Mouse (Mus musculus) layer of hippocampus, adult 9-10 months (tissue): ENCODE results near the gene Cadps.

Experiments
- DNase-seq: peaks from one replicate; pipeline ENCODE4 v3.0.0; 2022; ENCODE audit warnings: low spot score

Cadps gene

DNA sequence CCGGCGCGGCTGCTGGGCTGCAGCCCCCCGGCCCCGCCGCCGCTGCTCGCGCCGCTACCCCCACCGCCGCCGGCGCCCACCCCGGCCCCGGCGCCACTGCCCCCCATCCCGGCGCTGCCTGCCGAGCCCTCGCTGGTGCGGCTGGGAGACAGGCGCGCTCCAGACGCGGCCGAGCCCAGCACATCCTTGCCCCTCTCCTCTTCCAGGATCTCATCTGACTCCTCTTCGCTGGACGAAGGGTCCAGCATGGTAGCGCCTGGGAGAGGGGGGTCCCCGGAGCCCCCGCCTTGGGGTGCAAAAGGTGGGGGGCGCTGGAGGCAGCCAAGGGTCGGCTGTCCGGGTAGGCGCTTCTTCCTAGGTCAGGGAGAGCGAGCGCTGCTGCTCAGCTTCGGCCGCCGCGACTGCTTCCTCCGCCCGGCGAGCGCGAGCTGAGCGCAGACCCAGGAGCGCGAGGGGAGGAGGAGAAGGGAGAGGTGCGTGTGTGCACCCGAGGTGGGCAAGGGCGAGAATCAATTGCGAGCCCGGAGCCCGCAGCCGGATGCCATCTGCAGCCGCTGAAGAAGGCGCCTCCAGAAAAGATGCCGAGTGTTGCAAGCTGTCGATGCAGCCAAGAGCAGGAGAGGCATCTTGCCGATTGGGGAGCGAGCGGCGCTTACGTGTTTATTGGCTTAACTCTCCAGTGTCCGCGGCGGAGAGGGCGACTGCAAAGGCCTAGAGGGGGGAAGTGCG lies at the start of gene Cadps:
Cadps (minus strand) TSS at position 589 of the 729 bp plus-strand sequence.
- no peak for DNase-seq

DNA sequence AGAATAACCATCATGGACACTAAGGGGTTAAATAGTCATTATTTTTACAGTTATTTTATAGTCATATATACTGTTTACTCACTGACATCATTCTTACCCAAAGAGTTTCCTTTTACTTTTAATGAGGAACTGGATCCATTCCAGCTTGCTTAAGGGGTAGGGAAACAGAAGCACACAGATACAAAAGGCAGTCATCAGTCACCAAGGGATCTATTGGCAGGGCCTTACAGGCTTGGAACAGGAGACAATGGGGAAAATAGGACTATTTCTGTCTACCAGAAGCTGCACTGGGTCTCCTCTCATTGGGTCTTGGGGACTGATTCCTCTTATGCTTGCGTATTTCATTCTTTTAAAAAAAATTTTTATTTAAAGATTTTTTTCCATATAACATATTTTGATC lies 46.7 kb upstream of the Cadps start:
- DNase-seq, result no peak

DNA sequence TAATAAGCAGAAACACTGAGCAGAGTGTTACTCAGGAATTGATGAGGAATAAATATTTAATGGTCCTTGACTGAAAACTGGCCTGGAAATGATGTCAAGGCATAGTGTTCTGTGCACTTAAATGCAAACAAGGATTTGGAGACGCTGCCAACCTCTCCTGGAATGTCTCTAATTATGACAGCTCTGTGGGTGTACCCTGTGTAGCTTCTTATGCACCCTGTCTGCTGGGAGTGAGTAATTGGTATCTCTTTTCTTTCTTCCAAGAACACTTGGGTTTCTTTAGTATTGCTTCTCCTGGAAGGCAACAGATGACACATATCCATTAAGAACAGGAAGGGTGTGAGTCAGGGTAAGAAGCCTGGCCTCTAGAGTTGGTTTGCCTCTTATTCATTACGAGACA lies 42.4 kb upstream of the Cadps start:
- DNase-seq, result no peak

DNA sequence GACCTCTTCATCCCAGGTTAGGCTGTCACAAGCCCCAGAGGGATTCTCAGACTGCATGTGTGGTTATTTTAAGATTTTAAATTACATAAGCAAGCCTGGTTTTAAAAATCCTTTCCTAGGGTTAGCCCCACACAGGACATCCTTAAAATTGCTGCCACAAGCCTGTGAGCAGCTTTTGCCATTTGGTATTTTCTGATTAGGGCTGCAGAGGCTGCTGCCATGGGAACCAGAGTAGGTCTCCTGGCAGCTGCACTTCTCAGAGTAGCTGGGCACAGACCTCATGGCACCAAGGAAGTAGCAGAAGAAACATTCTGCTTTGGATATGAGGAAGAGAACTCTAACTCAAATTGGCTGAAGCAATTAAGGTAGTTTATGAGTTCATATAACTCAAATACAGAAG lies 21.0 kb upstream of the Cadps start:
- no peak for DNase-seq

DNA sequence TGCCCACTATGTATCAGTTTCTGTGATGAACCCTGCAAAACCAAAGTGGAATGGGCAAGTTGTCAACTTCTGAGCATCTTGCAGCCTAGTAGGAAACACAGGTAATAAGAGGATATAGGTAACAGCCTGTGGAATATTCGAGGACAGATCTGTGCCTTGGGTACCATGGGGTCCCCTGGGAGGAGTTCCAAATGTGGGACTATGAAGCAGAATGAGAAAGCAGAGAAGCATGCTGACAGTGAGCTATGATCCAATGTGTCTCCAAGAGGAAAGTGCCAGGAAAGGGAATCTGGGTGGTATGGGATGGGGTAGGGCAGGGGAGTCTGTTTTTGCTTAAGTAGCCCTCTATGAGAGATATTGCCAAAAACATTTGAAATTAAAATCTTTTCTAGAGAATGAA lies 16.6 kb upstream of the Cadps start:
- no peak for DNase-seq

DNA sequence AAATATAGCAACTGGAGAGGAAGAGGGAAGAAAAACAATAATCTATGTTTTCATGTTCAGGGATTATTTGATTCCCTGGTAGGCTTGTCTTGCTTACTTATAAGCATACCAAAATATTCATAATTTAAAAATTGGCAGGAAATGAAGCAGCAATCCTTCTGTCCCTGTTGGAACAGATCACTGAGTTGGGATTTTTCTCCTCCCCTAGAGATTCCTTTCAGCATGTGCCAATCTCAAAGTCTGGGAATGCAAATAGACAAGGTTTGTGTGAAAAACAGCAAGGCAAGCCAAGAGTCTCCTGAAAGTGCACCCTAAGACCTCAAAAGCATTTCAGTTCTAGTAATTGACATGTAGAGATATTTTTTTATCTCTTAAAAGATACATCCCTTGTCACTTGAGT lies 16.1 kb upstream of the Cadps start:
- no peak for DNase-seq

DNA sequence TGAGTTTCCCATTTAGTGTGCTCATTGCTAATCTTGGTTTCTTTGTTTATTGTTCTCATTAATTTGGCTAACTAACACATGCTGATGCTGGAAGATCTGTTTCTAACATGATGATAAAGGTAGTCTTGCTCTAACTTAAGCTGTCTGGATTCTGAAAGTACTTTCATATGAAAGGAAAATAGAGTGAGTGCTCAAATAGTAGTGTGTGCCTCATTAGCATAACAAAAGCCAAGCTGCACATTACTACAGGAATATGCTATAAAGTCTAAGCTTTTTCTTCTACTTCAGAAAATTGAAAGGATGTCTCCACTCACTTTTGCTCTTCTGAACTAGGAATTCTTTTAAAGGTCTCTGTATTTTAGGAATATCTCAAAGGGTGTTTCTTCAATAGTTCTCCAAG lies 15.4 kb upstream of the Cadps start:
- DNase-seq, result no peak

DNA sequence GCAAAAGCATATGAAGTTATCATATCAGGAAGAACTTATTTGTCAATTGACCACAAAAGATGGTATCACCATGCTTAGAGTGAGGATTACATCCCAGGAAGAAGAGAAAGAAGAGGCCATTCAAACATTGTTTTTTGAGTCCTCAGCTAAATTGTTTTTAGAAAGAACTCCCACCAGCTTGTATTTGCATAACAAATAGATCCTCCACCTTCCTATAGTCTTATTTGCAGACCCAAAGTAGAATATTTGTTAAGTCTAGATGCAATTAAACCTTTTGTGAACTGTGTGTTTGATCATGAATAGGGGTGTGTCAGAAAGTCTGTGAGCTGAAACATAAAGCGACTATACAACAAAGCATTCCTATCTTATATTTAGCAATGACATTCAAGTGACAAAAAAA lies 15.0 kb upstream of the Cadps start:
- DNase-seq, result no peak

DNA sequence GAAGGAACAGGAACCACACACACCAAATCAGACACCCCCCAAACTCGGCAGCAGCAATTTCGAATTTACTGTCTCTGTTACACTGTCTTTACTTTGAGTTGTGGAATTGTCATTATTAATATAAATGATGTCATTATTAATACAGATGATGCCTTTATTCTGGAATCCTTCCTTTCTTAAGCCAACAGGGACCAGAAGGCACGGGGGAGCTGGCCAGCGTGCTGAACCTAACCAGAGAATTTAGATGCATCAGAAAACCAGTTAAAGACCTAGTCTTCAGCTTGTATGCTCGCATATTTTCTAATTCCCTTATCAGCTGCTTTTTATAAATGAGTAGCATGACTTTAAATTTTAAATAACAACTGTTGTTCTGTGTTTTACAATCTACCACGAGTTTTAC lies 902 bp upstream of the Cadps start:
- DNase-seq, result no peak

DNA sequence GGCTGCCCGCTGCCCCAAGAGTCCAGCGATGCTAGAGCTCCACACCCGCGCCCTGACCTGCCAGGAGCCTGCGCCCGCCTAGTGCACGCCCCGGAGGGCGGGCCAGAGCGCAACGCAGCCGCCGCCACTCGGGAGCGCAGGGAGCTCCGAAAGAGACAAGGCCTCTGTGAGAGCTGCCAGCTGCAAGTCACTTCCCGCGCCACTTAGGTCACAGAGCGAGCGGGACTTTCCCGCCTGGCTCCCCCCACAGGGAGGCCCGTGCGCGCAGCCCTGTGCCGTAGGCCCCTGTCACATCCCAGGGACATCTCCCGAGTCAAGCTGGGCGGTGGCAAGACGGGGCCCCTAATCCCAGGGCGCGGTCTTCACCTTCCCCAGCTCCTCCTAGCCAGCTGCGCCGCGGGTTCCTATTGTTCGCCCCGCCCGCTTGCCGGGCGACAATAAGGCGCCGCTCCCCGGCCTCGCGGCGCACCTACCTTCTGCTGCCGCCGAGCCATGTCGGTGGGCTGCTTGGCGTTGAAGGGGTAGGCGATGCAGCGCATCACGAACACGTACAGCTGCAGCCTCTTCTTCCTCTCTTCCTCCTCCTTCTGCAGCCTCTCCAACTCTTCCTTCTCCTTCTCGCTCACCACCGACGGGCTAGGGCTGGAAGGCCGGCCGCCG lies 918 bp downstream of the Cadps start:
- DNase-seq, result no peak

DNA sequence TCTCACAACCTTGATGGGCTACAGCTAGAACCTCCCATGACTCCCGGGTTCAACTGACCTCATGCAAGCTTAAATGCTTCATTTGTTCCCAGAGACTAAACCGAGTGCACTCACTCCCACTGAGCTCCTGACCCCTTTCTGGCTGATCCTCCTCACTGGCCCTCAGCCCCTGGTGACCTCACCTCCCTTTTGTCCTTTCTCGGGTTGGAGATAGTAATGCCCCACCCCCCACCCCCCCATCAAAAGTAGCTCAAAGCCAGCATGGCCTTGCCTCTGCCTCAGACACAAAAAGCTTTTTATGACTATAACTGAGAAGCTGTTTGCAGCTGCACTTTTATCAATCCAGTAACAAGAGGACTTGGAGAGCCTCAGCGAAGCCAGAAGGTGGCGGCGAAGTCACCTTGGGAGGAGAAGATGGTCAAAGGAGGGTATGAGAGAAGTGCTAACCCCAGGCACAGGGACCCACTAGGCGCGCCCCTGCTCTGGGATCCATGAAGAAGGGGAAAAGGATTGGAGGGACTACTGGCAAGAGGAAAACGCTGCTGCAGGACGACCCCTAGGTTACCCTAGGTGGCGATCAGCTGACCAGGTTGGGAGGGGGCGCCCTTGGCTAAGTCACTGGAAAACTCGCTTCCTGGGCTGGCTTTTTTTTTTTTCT lies 1.6 kb downstream of the Cadps start:
- DNase-seq, result no peak

DNA sequence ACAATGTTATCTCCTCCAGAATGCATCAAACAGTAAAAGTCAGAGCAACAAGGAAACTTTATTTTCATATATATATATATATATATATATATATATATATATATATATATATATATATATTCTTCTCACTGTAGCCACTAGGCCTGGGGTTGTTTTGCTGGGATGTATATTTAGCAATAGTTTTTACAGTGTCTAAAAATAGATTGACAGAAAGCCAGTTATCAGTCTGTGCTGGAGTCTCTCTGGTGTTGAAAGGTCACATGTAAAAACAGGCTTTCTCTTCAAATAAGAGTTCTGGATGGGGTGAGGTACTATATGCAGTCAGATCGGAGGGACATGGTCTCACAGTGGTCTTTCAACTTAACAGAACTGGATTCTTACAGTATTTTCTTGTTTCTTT lies 2.7 kb downstream of the Cadps start:
- DNase-seq, result no peak

DNA sequence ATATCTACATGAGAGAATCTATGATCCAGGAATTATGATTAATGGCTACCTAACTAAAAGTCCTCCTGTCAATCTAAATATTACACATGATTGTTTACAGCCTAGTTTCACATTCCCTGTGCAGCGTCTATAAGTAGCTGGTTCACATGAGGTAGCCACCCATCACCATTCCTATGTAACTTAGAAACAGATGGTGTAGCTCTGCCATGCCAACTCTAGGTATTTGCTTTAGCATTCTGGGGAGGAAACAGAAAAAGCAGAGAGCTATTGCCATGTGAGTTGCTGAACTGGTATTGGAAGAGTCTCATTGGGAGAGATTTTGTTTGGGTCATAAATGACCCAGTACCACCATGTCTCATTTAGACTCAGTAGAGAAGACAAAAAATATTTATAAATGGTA lies 4.4 kb downstream of the Cadps start:
- DNase-seq, result no peak

DNA sequence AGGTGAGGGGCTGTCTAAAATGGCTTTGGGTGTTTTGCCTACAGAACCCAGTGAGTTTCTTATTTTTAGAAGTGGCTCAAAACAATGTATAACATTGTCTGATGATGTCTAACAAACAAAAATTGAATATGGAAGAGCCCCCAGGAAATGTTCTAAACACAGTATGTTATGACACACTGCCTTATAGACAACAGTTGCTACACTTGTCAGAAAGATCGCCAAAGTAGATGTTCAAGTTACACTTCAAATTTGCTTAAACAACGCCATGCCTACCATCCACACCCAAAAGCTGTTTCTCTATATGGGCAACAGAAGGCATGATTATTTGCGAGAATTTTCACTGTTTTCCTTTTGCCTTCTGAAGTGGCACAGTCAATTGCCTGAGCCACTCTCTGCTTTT lies 10.8 kb downstream of the Cadps start:
- no peak for DNase-seq

DNA sequence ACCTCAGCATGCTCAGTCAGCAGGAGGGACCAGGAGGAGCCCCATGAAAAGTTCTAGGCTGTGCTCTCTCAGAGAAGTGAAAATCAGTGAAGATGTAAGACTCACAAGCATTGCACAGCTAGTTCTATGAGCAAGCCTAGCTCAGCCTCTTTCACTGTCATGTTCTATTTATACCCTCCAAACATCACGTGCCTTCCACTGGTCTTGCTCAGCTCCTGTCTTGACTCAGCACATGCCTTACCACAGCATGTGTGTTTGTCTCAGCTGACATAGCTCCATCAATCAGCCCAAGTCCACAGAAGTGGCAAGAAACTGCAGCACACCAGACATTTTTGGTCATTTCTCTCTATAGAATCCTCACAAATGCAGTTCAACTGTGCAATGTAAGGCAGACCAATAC lies 19.9 kb downstream of the Cadps start:
- no peak for DNase-seq

DNA sequence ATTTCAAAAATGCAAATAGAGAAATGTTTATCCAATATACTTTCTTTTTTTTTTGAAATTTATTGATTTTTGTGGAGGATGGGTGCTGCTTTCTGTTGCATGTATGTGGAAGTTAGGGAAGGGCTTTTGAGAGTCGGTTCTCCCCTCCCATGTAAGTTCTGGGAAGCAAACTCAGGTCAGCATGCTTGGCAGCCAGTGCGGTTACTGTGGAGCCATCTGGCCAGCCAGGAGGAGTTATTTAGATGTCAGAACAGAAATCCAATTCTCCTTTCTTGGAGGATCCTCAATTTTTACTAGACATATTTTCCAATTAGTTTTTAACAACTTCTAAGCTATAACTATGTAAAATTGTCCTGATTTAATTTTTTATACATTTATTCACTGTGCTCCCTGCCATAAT lies 21.8 kb downstream of the Cadps start:
- DNase-seq, result no peak

DNA sequence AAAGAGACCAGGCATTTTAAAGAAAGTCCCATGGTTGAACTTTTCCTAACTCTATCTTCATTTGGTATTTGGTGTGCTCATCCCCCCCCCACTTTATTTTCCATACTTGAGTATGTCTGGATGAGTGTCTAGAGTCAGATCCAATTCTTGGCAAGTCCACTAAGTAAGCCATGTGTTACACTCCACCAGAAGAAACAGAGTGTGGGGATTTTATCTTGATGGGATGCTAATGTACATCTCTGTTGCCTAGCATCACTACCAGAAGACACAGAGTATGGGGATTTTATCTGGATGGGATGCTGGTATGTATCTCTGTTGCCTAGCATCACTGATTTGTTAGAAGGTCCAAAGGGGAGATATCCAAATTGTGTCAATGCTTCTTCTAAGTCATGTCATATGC lies 24.0 kb downstream of the Cadps start:
- no peak for DNase-seq

DNA sequence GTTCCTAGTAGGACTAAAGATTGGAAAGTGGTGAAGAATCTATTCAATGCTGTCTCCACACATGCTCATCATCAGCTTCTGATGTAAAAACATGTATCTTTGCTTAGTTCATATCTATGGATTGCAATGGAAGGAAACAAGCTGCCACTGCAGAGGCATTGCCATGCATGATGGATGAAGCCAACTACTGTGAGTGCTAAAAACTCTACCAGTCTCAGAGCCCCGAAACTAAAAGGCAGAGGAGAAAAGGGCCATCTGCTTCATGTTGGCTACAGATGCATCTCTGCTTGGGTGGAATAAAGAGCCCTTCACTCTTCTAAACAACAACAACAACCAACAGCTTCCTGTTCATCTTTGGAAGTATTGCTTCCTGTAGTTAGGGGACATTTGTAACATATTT lies 38.6 kb downstream of the Cadps start:
- no peak for DNase-seq

DNA sequence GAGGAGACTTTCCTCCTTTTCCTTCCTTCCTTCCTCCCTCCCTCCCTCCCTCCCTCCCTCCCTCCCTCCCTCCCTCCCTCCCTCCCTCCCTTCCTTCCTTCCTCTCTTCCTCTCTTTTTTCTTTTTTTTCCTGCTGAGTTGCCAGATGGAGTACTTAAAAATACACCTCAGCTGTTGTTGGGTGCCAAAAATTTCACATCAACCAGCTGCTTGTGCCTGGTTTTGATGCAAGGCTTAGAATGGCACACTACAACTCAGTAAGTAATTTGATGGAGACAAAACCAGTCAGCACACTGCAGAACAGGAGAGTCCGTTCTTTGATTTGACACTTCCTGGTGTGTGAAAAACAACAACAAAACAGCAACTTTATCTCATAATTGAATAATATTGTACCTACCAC lies 42.9 kb downstream of the Cadps start:
- no peak for DNase-seq

DNA sequence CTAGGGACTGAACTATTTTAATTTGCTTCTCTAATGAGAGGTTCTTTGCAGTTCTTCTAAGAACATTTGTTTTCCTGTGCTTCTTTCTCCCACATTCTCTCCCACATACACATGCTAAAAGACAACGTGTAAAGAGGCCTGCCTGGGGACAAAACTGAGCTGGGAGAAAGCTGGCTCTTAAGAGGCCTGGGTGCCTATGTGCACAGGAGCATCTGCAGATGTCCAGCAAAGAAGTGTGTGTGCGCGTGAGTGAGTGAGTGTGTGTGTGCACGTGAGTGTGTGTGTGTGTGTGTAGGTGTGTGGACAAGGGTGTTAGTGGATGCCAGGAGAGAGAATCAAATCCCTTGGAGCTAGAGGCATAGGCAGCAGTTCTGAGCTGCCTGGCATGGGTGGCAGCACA lies 44.9 kb downstream of the Cadps start:
- no peak for DNase-seq

DNA sequence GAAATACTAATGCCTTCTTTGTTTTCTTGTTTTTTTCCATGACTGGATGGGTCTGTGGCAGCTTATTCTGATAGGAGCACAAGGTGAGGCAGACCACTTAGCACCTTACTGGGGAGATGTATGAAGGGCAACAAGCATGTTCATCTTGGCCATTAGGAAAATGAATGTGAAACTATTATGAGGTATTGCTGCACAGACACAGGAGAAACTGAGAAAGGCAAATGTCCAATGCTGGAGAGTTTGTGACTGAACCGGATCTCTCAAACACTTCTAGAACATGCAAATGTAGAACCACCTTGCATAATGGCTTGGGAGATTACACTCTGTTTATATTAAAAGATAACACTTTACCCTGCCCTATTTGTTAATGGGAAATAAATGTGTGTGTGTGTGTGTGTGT lies 54.0 kb downstream of the Cadps start:
- DNase-seq, result no peak

DNA sequence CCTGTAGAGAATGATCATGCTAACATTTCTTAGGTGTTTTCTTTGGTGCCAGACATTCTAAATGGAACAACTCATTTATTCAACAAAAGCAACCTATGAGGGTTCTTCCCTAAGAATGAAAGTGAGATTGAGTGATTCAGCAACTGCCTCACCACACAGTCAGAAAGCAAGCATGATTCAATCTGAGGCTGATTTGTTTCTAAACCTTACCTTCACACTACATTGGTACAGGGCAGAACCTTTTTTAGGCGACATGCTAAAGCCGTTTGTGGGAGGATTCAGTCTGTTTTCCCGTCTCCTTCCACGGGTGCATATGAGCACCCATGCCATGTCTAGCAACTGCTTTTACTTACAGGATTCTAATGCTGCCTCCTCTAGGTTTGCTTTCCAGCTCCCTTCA lies 69.6 kb downstream of the Cadps start:
- no peak for DNase-seq

DNA sequence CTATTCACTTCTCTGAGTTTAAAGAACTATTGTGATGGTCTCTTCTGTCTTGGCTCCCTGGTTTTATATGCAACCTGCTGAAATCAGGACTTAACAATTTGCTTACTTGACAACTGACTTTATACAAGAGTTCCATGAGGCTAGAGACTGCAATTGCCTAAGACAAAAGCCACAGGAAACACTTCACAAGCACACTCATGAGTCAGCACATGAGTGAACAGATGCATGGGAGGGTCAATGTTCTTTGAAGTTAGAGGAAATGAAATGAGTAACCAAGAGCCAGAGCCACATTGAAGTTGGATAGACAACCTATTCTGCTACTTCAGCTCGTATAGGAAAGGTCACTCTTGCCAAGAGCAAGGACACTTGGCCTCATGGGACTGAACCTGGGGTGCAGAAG lies 71.1 kb downstream of the Cadps start:
- no peak for DNase-seq

DNA sequence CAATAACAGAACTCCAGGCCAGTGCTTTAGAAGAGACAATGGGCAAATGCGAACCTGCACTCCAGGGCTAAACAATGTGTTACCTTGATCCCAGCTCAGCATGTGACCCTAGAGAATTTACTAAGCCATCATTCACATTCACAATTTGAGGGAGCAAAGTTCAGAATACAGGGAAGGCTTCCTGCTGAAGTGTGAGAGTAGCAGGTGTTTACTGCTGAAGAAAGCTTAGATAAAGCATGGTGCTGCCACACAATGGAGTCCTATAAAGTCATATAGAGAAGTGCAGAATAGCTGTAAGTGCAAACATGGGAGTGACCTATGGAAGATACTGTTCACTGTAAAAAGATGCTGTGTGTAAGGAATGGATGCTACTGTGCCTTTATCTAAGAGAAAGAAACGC lies 91.9 kb downstream of the Cadps start:
- no peak for DNase-seq
